Mouse (Mus musculus) neural tube, embryonic 11.5 days (tissue): Measurements from ENCODE around the gene Ampd2. TPM values are rescaled to one million over a fixed set of nuclear protein-coding genes. Genes with fewer than 3 reads are reported as not detected.
A peak's percentile ranks its signal among the peaks of the same experiment; 100 is the strongest.

ENCODE experiments used
- ATAC-seq: fragments of 200-750 bp; cut with Nextera tagmentation; 2 replicates; pipeline ENCODE4 v1.8.0; 2017; ENCODE audit warnings: moderate number of reproducible peaks, mild to moderate bottlenecking, moderate TSS enrichment, moderate library complexity; ENCODE audit not compliant: insufficient read depth, low FRiP score, low TSS enrichment
- DNase-seq: peaks from one replicate; pipeline ENCODE4 v3.0.0-alpha.2; 2015; ENCODE audit warnings: low spot score
- H3K27ac ChIP-seq: fragments of 300-500 bp; sonication (generic); 2 replicates; pipeline ENCODE4 v1.5.1; 2014; ENCODE audit warnings: low read depth, mild to moderate bottlenecking, low read length
- H3K27me3 ChIP-seq: fragments of 300-500 bp; sonication (generic); 2 replicates; pipeline ENCODE4 v1.6.1; 2014; ENCODE audit warnings: mild to moderate bottlenecking, low read length, mixed read lengths; ENCODE audit not compliant: control insufficient read depth, insufficient read depth
- H3K36me3 ChIP-seq: fragments of 300-500 bp; sonication (generic); 2 replicates; pipeline ENCODE4 v1.6.1; 2014; ENCODE audit warnings: mild to moderate bottlenecking, low read length, moderate library complexity, mixed read lengths; ENCODE audit not compliant: control insufficient read depth, insufficient read depth
- H3K4me1 ChIP-seq: fragments of 300-500 bp; sonication (generic); 2 replicates; pipeline ENCODE4 v1.6.1; 2014; ENCODE audit warnings: low read length, mixed read lengths; ENCODE audit not compliant: control insufficient read depth, insufficient read depth
- H3K4me2 ChIP-seq: fragments of 300-500 bp; sonication (generic); 2 replicates; pipeline ENCODE4 v1.6.1; 2014; ENCODE audit warnings: low read depth, mild to moderate bottlenecking, moderate library complexity
- H3K4me3 ChIP-seq: fragments of 300-500 bp; sonication (generic); 2 replicates; pipeline ENCODE4 v1.5.1; 2014; ENCODE audit warnings: low read depth, low read length
- H3K9ac ChIP-seq: fragments of 300-500 bp; sonication (generic); 2 replicates; pipeline ENCODE4 v1.6.1; 2014; ENCODE audit warnings: mild to moderate bottlenecking, low read length
- H3K9me3 ChIP-seq: fragments of 300-500 bp; sonication (generic); 2 replicates; pipeline ENCODE4 v1.6.1; 2016; ENCODE audit warnings: low read length; ENCODE audit not compliant: control insufficient read depth
- WGBS: fragments of 180-500 bp; shearing (Covaris S2); extraction: QIAGEN DNeasy Blood & Tissue Kit; methylation state at CpG from one replicate; pipeline ENCODE4 v1.1.7; 2014; 5-methylcytosine and 5-hydroxymethylcytosine counted together
- polyA plus RNA-seq: library from polyadenylated mRNA; unstranded; fragments of >200 nt; fragmentation: Nextera tagmentation; extraction: Ambion mirVana; gene quantifications from 2 replicates; pipeline ENCODE4 v1.2.1, GENCODE M21; 2014

The Ampd2 gene
- polyA plus RNA-seq, 1 experiment from 2014 or later, result 42.9 TPM

GRCm38 (mm10) chr3:108092536-108093115 is 6.2 kb upstream of the Ampd2 start, which contains the start of gene Gnat2:
Gnat2 (plus strand) TSS chr3:108092789.
- Histone ChIP-seq H3K9ac (no peak within 1 kb of the TSS), H3K9me3 (no peaks in the 10 kb centered on the region), H3K4me1 (no peaks in the 10 kb centered on the region), H3K4me2 (no peak within 1 kb of the TSS), H3K4me3 (no peak within 1 kb of the TSS), H3K27me3 (no peaks in the 10 kb centered on the region), H3K36me3 (no peaks in the 10 kb centered on the region), H3K27ac (no peak within 1 kb of the TSS)
- DNase-seq (no peak), ATAC-seq (no peak)
- 89% methylated on average over 15 of the region's 15 CpGs for WGBS

DNA sequence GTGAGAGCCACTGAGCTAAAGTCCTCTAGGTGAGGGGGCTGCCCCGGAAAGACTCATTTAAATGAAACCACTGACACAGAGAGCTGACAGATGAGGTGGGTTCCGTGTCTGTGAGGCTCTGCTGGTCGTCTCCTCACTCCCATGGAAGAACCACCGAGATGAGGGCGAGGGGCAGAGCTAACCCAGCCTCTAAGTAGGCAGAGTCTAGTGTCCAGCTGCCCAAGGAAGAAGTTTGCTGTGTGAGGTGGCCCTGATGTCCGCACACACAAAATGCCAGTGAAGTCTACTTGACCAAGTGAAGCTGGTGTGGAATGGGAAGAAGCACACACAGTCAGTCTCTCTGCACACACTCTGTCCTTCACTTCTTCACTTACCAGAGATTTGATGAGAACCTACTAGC is 5.6 kb upstream of the Ampd2 start:
- DNase-seq (no peak), ATAC-seq (no peak)
- H3K9ac ChIP-seq, result no peak overlapping the region
- no peak overlapping the region for H3K27ac ChIP-seq
- H3K27me3 ChIP-seq, result no peaks in the 10 kb centered on the region
- H3K9me3 ChIP-seq, result no peaks in the 10 kb centered on the region
- H3K4me2 ChIP-seq, result no peak overlapping the region
- H3K4me1 ChIP-seq, result no peaks in the 10 kb centered on the region
- WGBS, result 75% methylated on average over 6 of the region's 6 CpGs
- H3K36me3 ChIP-seq, result no peaks in the 10 kb centered on the region
- no peak overlapping the region for H3K4me3 ChIP-seq

DNA sequence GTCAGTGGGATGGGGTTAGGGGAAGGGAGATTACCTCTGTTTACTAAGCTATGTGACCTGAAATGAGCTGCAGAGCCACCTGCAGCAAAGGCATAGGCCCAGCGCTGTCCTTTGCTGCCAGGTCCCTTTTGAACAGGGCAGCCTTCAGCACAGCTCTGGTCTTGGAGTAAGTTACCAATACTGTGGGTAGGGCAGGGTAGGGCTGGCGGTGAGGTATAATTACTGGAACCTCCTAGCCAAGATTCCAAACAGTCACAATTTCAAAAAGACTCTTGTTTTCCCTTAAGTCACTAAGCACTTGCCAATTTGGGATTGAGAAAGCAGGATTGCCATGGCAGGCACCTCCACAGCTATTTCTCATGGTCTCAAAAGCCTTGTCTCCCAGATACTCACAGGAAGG is 4.1 kb upstream of the Ampd2 start:
- ATAC-seq (no peak), DNase-seq (no peak)
- Histone ChIP-seq H3K9ac (no peak overlapping the region), H3K4me3 (no peak overlapping the region), H3K9me3 (no peaks in the 10 kb centered on the region), H3K4me2 (no peak overlapping the region), H3K36me3 (no peaks in the 10 kb centered on the region), H3K27me3 (no peaks in the 10 kb centered on the region), H3K4me1 (peaks cover 4% of the 10 kb centered on the region; the same call in 1 of the 2 replicates), H3K27ac (no peak overlapping the region)
- 87% methylated on average over 2 of the region's 2 CpGs for WGBS

GRCm38 (mm10) chr3:108089916-108090315 is 3.5 kb upstream of the Ampd2 start:
- DNase-seq (no peak), ATAC-seq (no peak)
- WGBS, result 29% methylated on average over 2 of the region's 2 CpGs
- Histone ChIP-seq H3K4me3 (no peak overlapping the region), H3K27me3 (no peaks in the 10 kb centered on the region), H3K27ac (no peak overlapping the region), H3K36me3 (no peaks in the 10 kb centered on the region), H3K4me2 (no peak overlapping the region), H3K9me3 (no peaks in the 10 kb centered on the region), H3K4me1 (peaks cover 4% of the 10 kb centered on the region; the same call in 1 of the 2 replicates), H3K9ac (no peak overlapping the region)

DNA sequence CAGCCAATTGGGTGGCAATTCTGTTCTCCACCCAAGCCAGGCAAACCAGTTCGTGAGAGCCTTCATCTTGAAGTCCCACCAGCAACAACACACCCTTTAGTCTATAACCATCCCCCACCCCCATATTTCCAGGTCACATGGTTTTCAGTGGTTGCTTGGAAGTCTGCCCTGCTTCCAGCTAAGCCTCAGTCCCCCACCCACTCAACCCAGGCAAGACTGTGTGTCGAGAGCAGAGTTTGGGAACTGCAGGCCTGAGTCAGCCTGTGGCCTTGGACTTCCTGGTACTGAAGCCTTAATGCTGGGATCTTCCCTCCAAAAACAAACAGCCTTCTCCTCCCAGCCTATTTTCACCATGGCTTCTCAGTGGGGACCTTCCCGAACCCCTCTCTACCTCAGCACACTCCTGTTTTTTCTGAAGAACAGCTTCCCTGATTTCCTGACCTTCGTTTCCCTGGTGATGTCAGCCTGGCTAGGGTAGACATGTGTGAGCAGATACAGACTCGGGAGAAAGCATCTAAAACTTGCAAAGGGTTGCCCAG is 2.5 kb upstream of the Ampd2 start:
- Histone ChIP-seq H3K36me3 (no peaks in the 10 kb centered on the region), H3K4me3 (no peak overlapping the region), H3K4me1 (peaks cover 9% of the 10 kb centered on the region), H3K27me3 (no peaks in the 10 kb centered on the region), H3K27ac (no peak overlapping the region), H3K4me2 (no peak overlapping the region), H3K9me3 (no peaks in the 10 kb centered on the region), H3K9ac (no peak overlapping the region)
- no peak for ATAC-seq
- DNase-seq, result no peak
- 44% methylated on average over 5 of the region's 5 CpGs for WGBS

DNA sequence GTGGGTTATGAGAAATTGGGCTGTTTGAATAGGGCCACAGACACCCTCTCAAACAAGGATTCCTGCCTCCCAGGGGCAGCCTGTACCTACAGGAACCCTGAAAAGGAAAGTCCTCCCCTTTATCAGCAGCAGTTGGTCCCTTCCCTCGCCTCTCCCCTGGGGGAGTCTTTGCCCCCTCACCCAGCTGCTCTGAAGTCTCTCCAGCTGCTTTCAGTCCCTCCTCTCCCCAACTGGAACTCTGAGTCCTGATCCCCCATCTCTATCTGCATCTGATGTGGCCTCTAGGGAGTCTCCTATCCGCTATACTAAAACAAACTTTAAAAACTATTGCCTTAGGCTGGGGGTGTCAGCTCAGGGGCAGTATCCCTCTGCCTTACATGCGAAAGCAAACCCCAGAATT is 878 bp upstream of the Ampd2 start:
- H3K27ac ChIP-seq, result no peak overlapping the region
- H3K9ac ChIP-seq, result no peak overlapping the region
- H3K4me2 ChIP-seq, result no peak overlapping the region
- H3K4me1 ChIP-seq, result peaks cover 16% of the 10 kb centered on the region
- no peak for DNase-seq
- 76% methylated on average over 3 of the region's 3 CpGs for WGBS
- ATAC-seq, result no peak
- 0 out of 2 replicates have a peak, but pooled peaks cover 2% of the 10 kb centered on the region for H3K36me3 ChIP-seq
- no peak overlapping the region for H3K4me3 ChIP-seq
- H3K27me3 ChIP-seq, result no peaks in the 10 kb centered on the region
- no peaks in the 10 kb centered on the region for H3K9me3 ChIP-seq

- no peaks in the 10 kb centered on the region for H3K9me3 ChIP-seq
- 0 out of 2 replicates have a peak, but pooled peaks cover 2% of the 10 kb centered on the region for H3K36me3 ChIP-seq
- WGBS, result 0% methylated on average over 31 of the region's 31 CpGs
- no peaks in the 10 kb centered on the region for H3K27me3 ChIP-seq
- ATAC-seq, result peak; percentile 58
- peak overlapping the region; percentile 100 for H3K4me2 ChIP-seq
- peak overlapping the region; percentile 65 for H3K9ac ChIP-seq
- H3K4me1 ChIP-seq, result peaks cover 16% of the 10 kb centered on the region
- peak overlapping the region; percentile 67 for H3K4me3 ChIP-seq
- H3K27ac ChIP-seq, result peak overlapping the region; percentile 78
- peak; percentile 64 for DNase-seq
Observed at GRCm38 (mm10) chr3:108085721-108086469, 556 bp downstream of the Ampd2 start.

- peak; percentile 87 for ATAC-seq
- peak overlapping the region; percentile 65 for H3K9ac ChIP-seq
- H3K27ac ChIP-seq, result peak overlapping the region; percentile 78
- peaks cover 2% of the 10 kb centered on the region; the same call in 1 of the 2 replicates for H3K36me3 ChIP-seq
- no peaks in the 10 kb centered on the region for H3K27me3 ChIP-seq
- peak overlapping the region; percentile 100 for H3K4me2 ChIP-seq
- peaks cover 16% of the 10 kb centered on the region for H3K4me1 ChIP-seq
- H3K4me3 ChIP-seq, result peak overlapping the region; percentile 67
- 0% methylated on average over 14 of the region's 14 CpGs for WGBS
- peak; percentile 91 for DNase-seq
- no peaks in the 10 kb centered on the region for H3K9me3 ChIP-seq
Observed at GRCm38 (mm10) chr3:108085281-108085720, 1.1 kb downstream of the Ampd2 start.
